Mouse (Mus musculus) neural tube, postnatal 0 days (tissue): ENCODE measurements around the gene Chrm3. TPM values are rescaled to one million over a fixed set of nuclear protein-coding genes. Genes with fewer than 3 reads are reported as not detected.

ENCODE experiments used
- microRNA-seq: library from miRNA; unstranded; fragments of <30 nt; microRNA quantifications from one replicate; pipeline ENCODE4, GENCODE M21; 2016
- polyA plus RNA-seq: library from polyadenylated mRNA; unstranded; fragments of >200 nt; fragmentation: Nextera tagmentation; extraction: Ambion mirVana; gene quantifications from 2 replicates; pipeline ENCODE4 v1.2.1, GENCODE M21; 2015

The Chrm3 gene
- 3.1 and 4.3 TPM in 2 replicates for polyA plus RNA-seq

DNA sequence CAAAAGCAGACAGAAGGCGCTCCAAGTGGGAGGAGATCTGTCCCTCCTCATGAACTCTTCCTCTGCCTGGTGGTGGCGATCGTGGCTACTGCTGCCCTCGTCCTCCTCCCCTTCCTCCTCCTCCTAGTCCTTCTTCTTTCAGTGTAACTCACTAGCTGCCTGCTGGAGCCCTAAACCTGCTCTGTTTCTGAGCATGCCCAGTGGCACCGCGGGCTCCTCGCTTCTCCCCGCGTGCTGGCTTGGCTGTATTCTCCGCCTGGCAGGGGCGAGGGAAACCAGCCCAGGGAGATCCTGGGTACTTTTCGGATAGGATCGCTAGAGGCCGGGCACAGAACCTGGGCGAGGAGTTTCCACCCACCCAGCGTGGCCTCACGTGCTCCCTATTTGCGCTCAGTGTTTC, at the start of gene Chrm3:
Gene Chrm3, minus strand, starts transcription at position 71 of the 400 bp plus-strand sequence.

Small RNA genes lying within 50 kb of the gene (microRNA-seq; reads per million reads assigned to microRNA genes)
- not detected for gene Gm24187
